Mouse (Mus musculus): ENCODE measurements at regions not wholly inside any gene's neighbourhood (a gene's known extent, or its start where the extent isn't known, plus 50 kb on each side); places are given as distances from the start of the nearest gene placed in this dataset.

GRCm38 (mm10) chr11:19333908-19334487 lies 315.2 kb upstream of the Meis1 start:
- H3K4me2 ChIP-seq (ENCODE audit: low read depth): no peak overlapping the region
- H3K27ac ChIP-seq: no peak overlapping the region
- WGBS (ENCODE audit: insufficient replicate concordance): 78% methylated on average over 1 of the region's 1 CpGs

GRCm38 (mm10) chr11:19335384-19335783 lies 316.6 kb upstream of the Meis1 start:
- H3K4me1 ChIP-seq (replicated peaks; ENCODE audit: control insufficient read depth in 2 of 2, insufficient read depth in 2 of 2, low read length in 1 of 2): no peaks in the 10 kb centered on the region
- no peak overlapping the region for H3K9ac ChIP-seq (replicated peaks)
- H3K4me2 ChIP-seq (ENCODE audit: low read depth): no peak overlapping the region
- H3K4me3 ChIP-seq (ENCODE audit: insufficient read depth in 1 of 2, low read depth in 2 of 2, low read length in 2 of 2): no peak overlapping the region
- TF ChIP-seq EP300 (IDR thresholded peaks at IDR 0.05; ENCODE audit: low read depth) (no peak), CTCF (IDR thresholded peaks at IDR 0.05; ENCODE audit: low read depth) (no peak)
- DNase-seq (ENCODE audit: low read depth in 3 of 3, low spot score in 3 of 3) (no peak), ATAC-seq (ENCODE audit: insufficient read depth) (no peak)
- no peak overlapping the region for H3K27ac ChIP-seq
- H3K27me3 ChIP-seq (ENCODE audit: control insufficient read depth, insufficient read depth, low read length): no peaks in the 10 kb centered on the region
- no peaks in the 10 kb centered on the region for H3K36me3 ChIP-seq (replicated peaks; ENCODE audit: control insufficient read depth, insufficient read depth, low read depth)
- no peaks in the 10 kb centered on the region for H3K9me3 ChIP-seq (ENCODE audit: control insufficient read depth, low read length)
- WGBS (ENCODE audit: insufficient replicate concordance): 56% methylated on average over 3 of the region's 3 CpGs

More at GRCm38 (mm10) chr11:19333908-19334487, 315.2 kb upstream of the Meis1 start:
- ATAC-seq (ENCODE audit: insufficient read depth) (no peak), DNase-seq (ENCODE audit: low read depth in 3 of 3, low spot score in 3 of 3) (no peak)
- H3K4me1 ChIP-seq (replicated peaks; ENCODE audit: control insufficient read depth in 2 of 2, insufficient read depth in 2 of 2, low read length in 1 of 2): no peaks in the 10 kb centered on the region
- TF ChIP-seq CTCF (IDR thresholded peaks at IDR 0.05; ENCODE audit: low read depth) (no peak), EP300 (IDR thresholded peaks at IDR 0.05; ENCODE audit: low read depth) (no peak)
- H3K27me3 ChIP-seq (ENCODE audit: control insufficient read depth, insufficient read depth, low read length): no peaks in the 10 kb centered on the region
- H3K36me3 ChIP-seq (replicated peaks; ENCODE audit: control insufficient read depth, insufficient read depth, low read depth): no peaks in the 10 kb centered on the region
- H3K9ac ChIP-seq (replicated peaks): no peak overlapping the region
- no peak overlapping the region for H3K4me3 ChIP-seq (ENCODE audit: insufficient read depth in 1 of 2, low read depth in 2 of 2, low read length in 2 of 2)
- no peaks in the 10 kb centered on the region for H3K9me3 ChIP-seq (ENCODE audit: control insufficient read depth, low read length)

GRCm38 (mm10) chr11:19339721-19340317 lies 321.0 kb upstream of the Meis1 start:
- Histone ChIP-seq H3K9me3 (ENCODE audit: control insufficient read depth, low read length) (no peaks in the 10 kb centered on the region), H3K4me2 (ENCODE audit: low read depth) (no peak overlapping the region), H3K36me3 (replicated peaks; ENCODE audit: control insufficient read depth, insufficient read depth, low read depth) (no peaks in the 10 kb centered on the region), H3K27ac (no peak overlapping the region), H3K9ac (replicated peaks) (no peak overlapping the region), H3K4me3 (ENCODE audit: insufficient read depth in 1 of 2, low read depth in 2 of 2, low read length in 2 of 2) (no peak overlapping the region), H3K27me3 (ENCODE audit: control insufficient read depth, insufficient read depth, low read length) (no peaks in the 10 kb centered on the region), H3K4me1 (replicated peaks; ENCODE audit: control insufficient read depth in 2 of 2, insufficient read depth in 2 of 2, low read length in 1 of 2) (no peaks in the 10 kb centered on the region)
- no peak for ATAC-seq (ENCODE audit: insufficient read depth)
- TF ChIP-seq CTCF (IDR thresholded peaks at IDR 0.05; ENCODE audit: low read depth): no peak
- TF ChIP-seq EP300 (IDR thresholded peaks at IDR 0.05; ENCODE audit: low read depth): no peak
- 72% methylated on average over 7 of the region's 7 CpGs for WGBS (ENCODE audit: insufficient replicate concordance)
- no peak for DNase-seq (ENCODE audit: low read depth in 3 of 3, low spot score in 3 of 3)

GRCm38 (mm10) chr11:19340889-19341288 lies 322.1 kb upstream of the Meis1 start:
- H3K27ac ChIP-seq: no peak overlapping the region
- TF ChIP-seq CTCF (IDR thresholded peaks at IDR 0.05; ENCODE audit: low read depth) (no peak), EP300 (IDR thresholded peaks at IDR 0.05; ENCODE audit: low read depth) (no peak)
- H3K9ac ChIP-seq (replicated peaks): no peak overlapping the region
- no peaks in the 10 kb centered on the region for H3K9me3 ChIP-seq (ENCODE audit: control insufficient read depth, low read length)
- DNase-seq (ENCODE audit: low read depth in 3 of 3, low spot score in 3 of 3) (no peak), ATAC-seq (ENCODE audit: insufficient read depth) (no peak)
- 53% methylated on average over 5 of the region's 5 CpGs for WGBS (ENCODE audit: insufficient replicate concordance)
- no peak overlapping the region for H3K4me2 ChIP-seq (ENCODE audit: low read depth)
- no peak overlapping the region for H3K4me3 ChIP-seq (ENCODE audit: insufficient read depth in 1 of 2, low read depth in 2 of 2, low read length in 2 of 2)
- no peaks in the 10 kb centered on the region for H3K27me3 ChIP-seq (ENCODE audit: control insufficient read depth, insufficient read depth, low read length)
- H3K4me1 ChIP-seq (replicated peaks; ENCODE audit: control insufficient read depth in 2 of 2, insufficient read depth in 2 of 2, low read length in 1 of 2): no peaks in the 10 kb centered on the region
- H3K36me3 ChIP-seq (replicated peaks; ENCODE audit: control insufficient read depth, insufficient read depth, low read depth): no peaks in the 10 kb centered on the region

- Histone ChIP-seq H3K27me3 (ENCODE audit: control insufficient read depth, insufficient read depth, low read length) (no peaks in the 10 kb centered on the region), H3K36me3 (replicated peaks; ENCODE audit: control insufficient read depth, insufficient read depth, low read depth) (no peaks in the 10 kb centered on the region), H3K9ac (replicated peaks) (no peak overlapping the region), H3K27ac (no peak overlapping the region), H3K4me2 (ENCODE audit: low read depth) (no peak overlapping the region), H3K4me3 (ENCODE audit: insufficient read depth in 1 of 2, low read depth in 2 of 2, low read length in 2 of 2) (no peak overlapping the region), H3K4me1 (replicated peaks; ENCODE audit: control insufficient read depth in 2 of 2, insufficient read depth in 2 of 2, low read length in 1 of 2) (no peaks in the 10 kb centered on the region), H3K9me3 (ENCODE audit: control insufficient read depth, low read length) (no peaks in the 10 kb centered on the region)
- no peak for ATAC-seq (ENCODE audit: insufficient read depth)
- TF ChIP-seq CTCF (IDR thresholded peaks at IDR 0.05; ENCODE audit: low read depth): no peak
- no peak for TF ChIP-seq EP300 (IDR thresholded peaks at IDR 0.05; ENCODE audit: low read depth)
- WGBS (ENCODE audit: insufficient replicate concordance): 13% methylated on average over 3 of the region's 3 CpGs
- no peak for DNase-seq (ENCODE audit: low read depth in 3 of 3, low spot score in 3 of 3)
Measured at GRCm38 (mm10) chr11:19341379-19341778, 322.6 kb upstream of the Meis1 start.

Data from liver, embryonic 14.5 days (tissue).